Mouse (Mus musculus) heart, embryonic 15.5 days (tissue): ENCODE results near the gene Cpe. TPM values are rescaled to one million over a fixed set of nuclear protein-coding genes. Genes with fewer than 3 reads are reported as not detected.

ENCODE experiments used
- ATAC-seq: fragments of 200-750 bp; cut with Nextera tagmentation; replicated peaks from 2 replicates; pipeline ENCODE4 v1.8.0; 2017; ENCODE audit warnings: low read depth, moderate TSS enrichment; ENCODE audit not compliant: insufficient number of reproducible peaks, insufficient read depth, low FRiP score
- H3K27ac ChIP-seq: fragments of 300-500 bp; sonication (generic); 2 replicates; pipeline ENCODE4 v1.5.1; 2015; ENCODE audit warnings: mild to moderate bottlenecking, inconsistent platforms
- H3K27me3 ChIP-seq: fragments of 300-500 bp; sonication (generic); 2 replicates; pipeline ENCODE4 v1.6.1; 2015; ENCODE audit warnings: inconsistent platforms
- H3K36me3 ChIP-seq: fragments of 300-500 bp; sonication (generic); 2 replicates; pipeline ENCODE4 v1.6.1; 2015; ENCODE audit warnings: mild to moderate bottlenecking, inconsistent platforms
- H3K4me1 ChIP-seq: fragments of 300-500 bp; sonication (generic); replicated peaks from 2 replicates; pipeline ENCODE4 v1.6.1; 2015; ENCODE audit warnings: inconsistent platforms
- H3K4me2 ChIP-seq: fragments of 300-500 bp; sonication (generic); 2 replicates; pipeline ENCODE4 v1.6.1; 2015; ENCODE audit warnings: inconsistent platforms, mild to moderate bottlenecking, moderate library complexity
- H3K4me3 ChIP-seq: fragments of 300-500 bp; sonication (generic); 2 replicates; pipeline ENCODE4 v1.5.1; 2015; ENCODE audit warnings: mild to moderate bottlenecking, inconsistent platforms
- H3K9ac ChIP-seq: fragments of 300-500 bp; sonication (generic); 2 replicates; pipeline ENCODE4 v1.6.1; 2015; ENCODE audit warnings: mild to moderate bottlenecking, inconsistent platforms
- H3K9me3 ChIP-seq: fragments of 300-500 bp; sonication (generic); replicated peaks from 2 replicates; pipeline ENCODE4 v1.6.1; 2016; ENCODE audit warnings: inconsistent platforms
- WGBS: fragments of 180-500 bp; shearing (Covaris S2); methylation state at CpG from one replicate; pipeline ENCODE4 v1.1.7; 2015; ENCODE audit warnings: mixed read lengths; 5-methylcytosine and 5-hydroxymethylcytosine counted together
- polyA plus RNA-seq: library from polyadenylated mRNA; unstranded; fragments of >200 nt; fragmentation: Nextera tagmentation; extraction: Ambion mirVana; gene quantifications from 2 replicates; pipeline ENCODE4 v1.2.1, GENCODE M21; 2015

Gene Cpe
- polyA plus RNA-seq, 1 experiment from 2014 or later: 276 TPM

GRCm38 (mm10) chr8:64543441-64543840, 149.4 kb downstream of the Cpe start:
- no peak overlapping the region for H3K4me3 ChIP-seq
- H3K4me1 ChIP-seq: 0 out of 2 replicates have a peak, but pooled peaks cover 2% of the 10 kb centered on the region
- ATAC-seq: no peak
- H3K27ac ChIP-seq: no peak overlapping the region
- 93% methylated on average over 7 of the region's 7 CpGs for WGBS
- no peaks in the 10 kb centered on the region for H3K9me3 ChIP-seq
- H3K36me3 ChIP-seq: no peaks in the 10 kb centered on the region
- no peak overlapping the region for H3K9ac ChIP-seq
- no peaks in the 10 kb centered on the region for H3K27me3 ChIP-seq
- no peak overlapping the region for H3K4me2 ChIP-seq

Other genes with a start within 250 kb of the Cpe start
- gene Msmo1, start 40.7 kb upstream of the Cpe start, polyA plus RNA-seq: 31.5 and 40.9 TPM in 2 replicates
- gene Klhl2, start 157.0 kb upstream of the Cpe start, polyA plus RNA-seq: 11.3 and 11.5 TPM in 2 replicates